Mouse (Mus musculus) common myeloid progenitor, adult 5-6 weeks (primary cell): ENCODE data around the gene Kdm5a. TPM values are rescaled to one million over a fixed set of nuclear protein-coding genes. Genes with fewer than 3 reads are reported as not detected.

Experiments used
- ATAC-seq: replicated peaks from 2 replicates; pipeline ENCODE4 v1.8.0; 2016; ENCODE audit warnings: low read depth, mild to moderate bottlenecking, moderate TSS enrichment, inconsistent platforms; ENCODE audit not compliant: poor library complexity, severe bottlenecking
- total RNA-seq: library from RNA; stranded (forward); fragments of 200-1000, 187-1606 nt; gene quantifications from 2 replicates; pipeline ENCODE4 v1.2.3, GENCODE M21; 2017

Gene Kdm5a
- total RNA-seq: 134 and 155 TPM in 2 replicates

DNA sequence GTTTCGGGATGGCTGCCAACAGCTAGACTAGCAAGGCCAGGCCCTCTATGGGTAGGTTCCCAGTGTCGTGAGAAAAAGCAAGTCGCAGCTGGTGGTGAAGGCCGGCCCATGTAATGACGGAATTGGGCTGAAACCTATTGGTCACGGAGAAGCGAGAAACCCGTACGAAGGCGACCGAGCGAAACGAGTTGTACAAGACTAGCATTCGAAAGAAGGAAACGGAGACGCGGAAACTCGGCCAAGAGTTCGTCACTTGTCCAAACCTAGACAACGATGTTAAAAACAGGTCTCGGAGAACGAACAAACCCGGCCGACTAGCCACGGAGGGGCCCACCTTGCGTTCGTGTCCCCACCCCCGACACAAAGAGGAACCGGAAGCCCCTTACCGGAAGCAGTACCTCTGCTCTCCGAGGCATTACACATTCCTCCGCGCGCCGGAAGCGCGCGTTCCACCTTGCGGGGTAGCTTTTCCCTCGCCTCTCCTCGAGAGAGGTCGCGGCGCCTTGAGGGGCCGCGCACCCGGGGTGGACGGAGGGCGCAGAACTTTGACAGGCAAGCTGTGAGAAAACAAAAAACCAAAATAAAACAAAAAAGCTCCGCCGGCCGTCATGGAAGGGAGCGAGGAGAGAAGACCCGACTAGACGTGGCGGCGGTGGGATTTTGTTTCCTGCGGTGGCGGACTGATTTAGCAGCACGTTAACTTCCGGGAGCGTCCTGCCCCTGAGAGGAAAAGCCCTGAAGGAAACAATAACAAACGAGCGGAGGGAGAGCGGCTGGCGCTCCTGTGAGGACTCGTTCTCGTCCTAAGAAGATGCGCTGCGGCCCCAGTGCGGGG, at the start of gene Kdm5a, which contains the start of gene Ccdc77:
TSS of gene Kdm5a (plus strand) at position 437 of the 835 bp plus-strand sequence.
TSS of gene Ccdc77 (minus strand) at position 687 of the 835 bp plus-strand sequence.
- peak; percentile 90 for ATAC-seq

DNA sequence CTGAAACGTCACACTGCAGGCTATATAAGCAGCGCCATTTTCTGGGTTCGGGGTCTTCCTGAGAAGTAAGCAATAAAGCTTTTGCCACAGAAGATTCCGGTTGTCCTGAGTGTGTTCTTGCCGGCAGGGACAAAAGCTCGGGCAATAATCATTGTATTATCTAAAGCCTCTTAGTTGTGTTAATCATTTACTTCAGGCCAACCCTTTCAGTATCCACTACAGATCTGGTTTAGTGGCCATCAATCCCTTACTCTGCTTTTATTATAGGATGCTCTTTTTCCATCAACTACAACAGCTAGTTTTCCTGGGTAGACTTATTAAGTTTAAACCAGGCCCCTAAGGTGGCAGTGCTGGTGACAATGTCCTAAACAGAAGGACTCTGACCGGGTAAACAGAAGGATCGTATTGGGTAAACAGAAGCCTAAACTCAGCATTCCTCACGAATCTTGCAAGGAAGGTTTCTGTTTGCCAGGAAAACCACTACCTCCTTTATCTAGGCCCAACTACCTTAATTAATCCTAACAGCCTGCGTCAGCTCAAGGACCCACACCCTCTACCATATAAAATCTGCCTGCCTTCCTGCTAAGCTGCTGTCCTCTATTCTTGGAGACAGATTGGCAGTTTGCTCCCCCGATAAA, 45.5 kb upstream of the Kdm5a start:
- ATAC-seq: no peak

GRCm38 (mm10) chr6:120319129-120319528, 44.8 kb upstream of the Kdm5a start:
- no peak for ATAC-seq

DNA sequence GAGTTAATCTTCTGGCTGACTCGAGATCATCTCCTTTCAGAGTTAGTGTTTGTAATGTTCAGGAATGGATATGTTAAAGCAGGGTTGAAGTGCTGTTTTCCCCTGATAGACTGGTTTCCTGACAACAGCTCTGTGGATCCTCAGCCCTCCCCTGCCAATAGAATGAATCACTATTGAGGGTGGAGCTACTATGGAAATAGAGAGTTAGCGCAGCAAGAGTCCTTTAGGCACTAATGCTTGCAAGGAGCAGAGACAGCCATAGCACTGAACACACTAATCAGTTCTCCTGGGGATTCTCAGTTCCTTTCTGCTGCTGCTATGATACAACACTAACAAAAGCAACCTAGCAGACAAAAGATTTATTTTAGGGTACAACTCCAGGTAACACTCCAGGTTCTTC, 43.6 kb upstream of the Kdm5a start:
- no peak for ATAC-seq

- ATAC-seq: peak; percentile 81
Observed at GRCm38 (mm10) chr6:120324295-120324927, 39.5 kb upstream of the Kdm5a start.

- no peak; the same call in 1 of the 2 replicates for ATAC-seq
Observed at GRCm38 (mm10) chr6:120332351-120332750, 31.6 kb upstream of the Kdm5a start.

- ATAC-seq: no peak
Observed at GRCm38 (mm10) chr6:120343992-120344391, 19.9 kb upstream of the Kdm5a start.

DNA sequence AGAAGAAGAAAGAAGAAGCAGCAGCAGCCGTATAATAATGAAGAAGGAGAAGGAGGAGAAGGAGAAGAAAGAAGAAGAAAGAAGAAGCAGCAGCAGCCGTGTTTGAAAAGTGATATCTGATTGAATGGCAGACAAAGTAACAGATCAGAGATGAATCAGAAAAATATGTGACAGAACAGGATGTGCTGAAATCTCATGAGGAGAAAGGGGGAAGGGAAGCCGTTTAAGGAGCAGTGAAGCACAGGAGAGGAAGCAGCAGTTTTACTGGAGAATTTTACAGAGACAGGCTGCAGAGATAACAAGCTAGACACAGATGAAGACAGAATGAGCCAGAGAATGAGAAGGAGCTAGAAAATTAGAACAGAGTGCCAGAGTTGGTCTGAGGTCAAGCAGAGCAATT, 14.9 kb upstream of the Kdm5a start:
- no peak for ATAC-seq

DNA sequence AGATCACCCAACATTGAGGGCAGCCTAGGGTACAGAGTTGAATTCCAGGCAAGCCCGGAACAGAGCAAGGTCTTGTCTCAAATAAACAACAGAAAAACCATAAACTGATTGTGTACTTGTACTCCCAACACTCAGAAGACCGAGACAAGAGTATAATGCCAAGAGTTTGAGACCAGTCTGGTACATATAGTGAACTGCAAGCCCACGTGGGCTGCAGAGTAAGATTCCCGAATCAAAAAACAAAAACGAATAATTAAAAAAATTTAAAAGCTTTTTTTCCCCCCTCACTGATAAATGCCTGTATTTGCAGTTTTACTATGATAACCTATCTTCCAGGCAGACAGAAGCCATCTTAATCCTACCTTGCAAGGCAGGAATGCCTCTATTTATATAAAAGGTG, 7.4 kb upstream of the Kdm5a start:
- ATAC-seq: no peak

GRCm38 (mm10) chr6:120356951-120357945, 6.7 kb upstream of the Kdm5a start:
- ATAC-seq: peak; percentile 100

GRCm38 (mm10) chr6:120362124-120362523, 1.8 kb upstream of the Kdm5a start:
- no peak for ATAC-seq

GRCm38 (mm10) chr6:120362774-120363687, 893 bp upstream of the Kdm5a start:
- ATAC-seq: peak; percentile 7

DNA sequence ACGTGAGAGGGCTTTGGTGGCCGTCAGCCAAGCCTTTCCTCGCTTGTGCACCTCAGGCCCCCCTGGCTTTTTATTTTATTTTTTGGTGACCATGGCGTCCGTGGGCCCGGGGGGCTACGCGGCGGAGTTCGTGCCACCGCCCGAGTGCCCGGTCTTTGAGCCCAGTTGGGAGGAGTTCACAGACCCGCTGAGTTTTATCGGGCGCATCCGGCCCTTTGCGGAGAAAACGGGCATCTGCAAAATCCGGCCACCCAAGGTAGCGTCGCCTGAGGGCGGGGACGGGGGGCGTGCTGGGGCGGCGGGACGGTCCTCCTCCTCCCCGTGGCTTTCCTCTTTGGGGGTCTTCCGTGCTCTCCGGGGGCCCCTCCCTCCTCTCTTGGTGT, 590 bp downstream of the Kdm5a start:
- peak; percentile 16 for ATAC-seq

DNA sequence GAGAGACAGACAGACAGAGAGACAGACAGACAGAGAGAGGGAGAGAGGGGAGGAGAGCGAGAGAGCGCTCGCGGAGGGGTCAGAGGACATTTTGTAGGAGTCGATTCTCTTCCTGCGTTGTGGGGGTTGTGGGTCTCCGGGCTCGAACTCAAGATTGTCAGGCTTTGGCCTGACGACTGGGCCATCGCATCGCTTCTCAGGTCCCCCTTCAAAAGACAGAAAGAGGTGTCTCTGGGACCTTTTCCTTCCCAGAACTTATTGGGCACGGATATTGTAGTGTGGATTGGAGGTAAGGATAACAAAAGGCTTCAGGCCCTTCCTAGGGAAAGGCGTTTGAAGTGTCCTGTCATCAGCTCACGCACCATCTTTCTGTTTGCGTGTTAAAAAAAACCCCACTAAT, 1.1 kb downstream of the Kdm5a start:
- ATAC-seq: no peak

DNA sequence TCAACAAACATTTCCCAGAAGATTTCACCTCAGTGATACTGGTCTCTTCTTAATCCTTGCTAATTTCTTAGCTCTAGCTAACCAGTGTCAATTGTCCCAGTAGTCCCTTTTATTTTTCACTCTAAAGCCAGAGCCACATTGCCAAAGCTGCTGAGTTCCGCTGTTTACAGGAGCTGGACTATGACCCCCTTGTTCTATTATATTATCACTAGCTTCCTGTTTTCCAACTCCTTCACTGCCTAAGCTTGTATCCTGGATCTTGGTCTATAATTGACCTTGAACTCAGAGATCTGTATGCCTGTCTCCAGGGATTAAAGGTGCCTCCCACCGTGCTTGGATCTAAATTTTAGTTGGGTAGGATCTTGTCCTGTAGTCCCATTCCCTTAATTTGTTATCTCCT, 12.8 kb downstream of the Kdm5a start:
- ATAC-seq: no peak

DNA sequence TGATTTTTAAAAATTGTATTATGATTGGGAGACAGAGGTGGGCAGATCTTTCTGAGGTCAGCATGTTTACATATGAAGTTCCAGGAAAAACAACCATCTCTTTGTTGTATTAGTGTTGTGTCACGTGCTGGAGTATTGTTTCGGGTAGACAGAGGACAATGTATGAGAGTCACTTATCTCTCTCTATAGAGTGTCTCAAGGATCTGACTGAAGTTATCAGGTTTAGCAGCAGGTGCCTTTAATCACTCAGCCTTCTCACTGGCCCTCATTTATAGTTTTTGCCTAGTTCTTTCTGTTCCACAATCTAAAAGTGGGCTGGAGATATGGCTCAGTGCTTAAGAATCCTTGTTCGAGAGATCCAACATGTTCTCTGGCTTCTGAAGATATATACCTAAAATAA, 26.1 kb downstream of the Kdm5a start:
- no peak for ATAC-seq

DNA sequence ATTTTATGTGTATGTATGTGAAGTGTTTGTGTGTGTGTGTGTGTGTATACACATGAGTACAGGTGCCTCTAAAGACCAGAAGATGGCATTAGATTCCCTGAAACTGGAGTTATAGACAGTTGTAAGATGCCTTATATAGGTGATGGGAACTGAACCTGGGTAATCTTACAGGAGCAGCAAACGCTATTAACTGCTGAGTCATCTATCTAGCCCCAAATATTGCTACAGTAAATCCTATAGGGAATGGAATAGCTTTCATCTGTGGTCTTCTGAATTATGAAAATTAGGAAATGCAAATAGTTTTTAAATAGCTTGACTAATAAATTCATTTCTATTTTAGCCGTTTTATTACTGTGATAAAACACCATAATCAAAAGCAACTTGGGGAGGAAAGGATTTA, 28.9 kb downstream of the Kdm5a start:
- no peak for ATAC-seq

GRCm38 (mm10) chr6:120395622-120396345, 31.9 kb downstream of the Kdm5a start:
- ATAC-seq: no peak
